1 mouse cellular context compared by ENCODE assay signal in the genomic region with DNA sequence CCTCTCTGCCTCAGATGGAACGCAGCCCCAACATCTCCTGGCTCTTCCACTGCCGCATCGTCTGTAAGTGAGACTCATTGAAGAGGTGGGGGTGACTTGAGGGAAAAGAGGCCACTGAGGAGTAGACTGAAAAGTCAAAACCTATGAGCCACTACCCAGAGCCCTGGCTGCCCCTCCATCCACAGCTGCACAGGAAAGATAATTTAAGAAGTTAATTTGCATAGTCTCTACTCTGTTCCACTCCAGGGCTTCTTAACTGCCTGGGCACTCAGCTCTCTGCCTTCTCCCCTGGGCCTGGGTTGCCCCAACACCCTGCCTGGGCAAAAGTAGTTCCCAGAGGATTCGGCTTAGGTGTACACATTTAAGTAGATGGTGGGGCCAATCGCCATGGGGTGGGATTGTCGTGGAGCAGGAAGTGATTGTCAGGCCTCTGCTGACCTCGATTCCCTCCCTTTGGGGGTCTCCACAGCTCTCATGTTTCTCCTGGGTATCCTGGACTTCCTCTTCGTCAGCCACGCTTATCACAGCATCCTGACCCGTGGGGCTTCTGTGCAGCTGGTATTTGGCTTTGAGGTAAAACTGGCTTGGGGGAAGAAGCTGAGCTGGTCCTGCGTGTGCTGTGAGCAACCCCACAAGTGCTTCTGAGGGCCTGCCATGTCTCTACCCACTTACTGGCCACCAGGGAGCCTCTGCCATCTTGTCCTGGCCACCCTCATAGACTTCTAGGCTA.
TF ChIP-seq lines count a peak whose summit lies in the region.

No protein-coding gene starts in this region.

TF ChIP-seq in MEL, 35 proteins besides CTCF, POLR2A, EP300 and RAD21:
- TF ChIP-seq POLR2AphosphoS5 (IDR thresholded peaks at IDR 0.05; ENCODE audit: borderline replicate concordance, low read depth, low read length) = no peak
- peak; percentile 82 for TF ChIP-seq TAL1 (IDR thresholded peaks at IDR 0.05; ENCODE audit: low read length)
- TF ChIP-seq JUND (IDR thresholded peaks at IDR 0.05; ENCODE audit: low read depth, low read length) = no peak
- TF ChIP-seq USF1 (IDR thresholded peaks at IDR 0.05; ENCODE audit: low read depth, low read length) = no peak
- no peak for TF ChIP-seq ZC3H11A (IDR thresholded peaks at IDR 0.05; ENCODE audit: low read depth, low read length)
